Comparison of ENCODE assay signal across 11 mouse cellular contexts in the genomic region with DNA sequence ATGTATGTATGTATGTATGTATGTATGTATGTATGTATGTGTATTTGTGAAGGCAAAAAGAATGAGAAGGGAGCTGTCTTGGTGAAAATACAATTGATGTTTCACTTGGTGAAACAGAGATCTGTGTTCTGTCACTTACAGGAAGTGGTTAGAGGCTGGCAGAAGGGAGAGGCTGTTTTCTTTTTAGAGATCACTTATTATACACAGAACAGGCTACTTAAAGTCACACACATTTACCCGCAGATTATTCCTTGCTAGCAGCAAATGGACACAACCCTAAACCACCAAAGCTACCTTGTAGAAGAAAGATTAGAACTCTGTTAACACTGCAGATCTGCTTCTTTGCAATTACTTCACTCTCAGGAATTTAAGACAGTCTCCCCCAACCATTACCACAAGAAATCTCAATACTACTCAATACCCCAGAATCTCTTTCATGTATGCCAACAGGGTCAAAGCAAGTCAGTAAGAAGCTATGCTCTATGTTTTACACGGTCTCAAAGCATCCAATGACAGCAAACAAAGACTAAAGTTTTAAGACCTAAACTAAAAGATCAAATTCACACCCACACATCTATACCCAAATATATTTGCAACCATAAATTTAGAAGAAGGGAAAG.
DNase-seq lines count a peak whose midpoint lies in the region; ATAC-seq and TF ChIP-seq lines count a peak whose summit lies in the region.
"Had no signal": no experiment of that assay in that cellular context is flagged by ENCODE, and none has a peak within 500 bp of the region (broad histone marks: within the 10 kb centered on the region; RNA-seq: fewer than 3 reads in every experiment).

No protein-coding gene starts in this region.

- H3K27me3 ChIP-seq in heart, embryonic 10.5 days (ENCODE audit: insufficient read depth, poor library complexity, severe bottlenecking): no peaks in the 10 kb centered on the region
- no peaks in the 10 kb centered on the region for H3K27me3 ChIP-seq in thymus, adult 2 months (ENCODE audit: control insufficient read depth, insufficient read depth, low read length)
- no peaks in the 10 kb centered on the region for H3K27me3 ChIP-seq in forebrain, embryonic 14.5 days (replicated peaks; ENCODE audit: control insufficient read depth, insufficient read depth, low read length)

- H3K4me3 ChIP-seq in heart, embryonic 10.5 days: no peak overlapping the region
- no peak overlapping the region for H3K4me3 ChIP-seq in thymus, adult 2 months (ENCODE audit: control insufficient read depth, insufficient read depth, low read length)
- H3K4me3 ChIP-seq in forebrain, embryonic 14.5 days (ENCODE audit: low read depth, low read length): no peak overlapping the region

- H3K36me3 ChIP-seq in heart, embryonic 10.5 days: no peaks in the 10 kb centered on the region
- no peaks in the 10 kb centered on the region for H3K36me3 ChIP-seq in thymus, adult 2 months (ENCODE audit: control insufficient read depth, insufficient read depth, low read length)
- no peaks in the 10 kb centered on the region for H3K36me3 ChIP-seq in forebrain, embryonic 14.5 days (ENCODE audit: control insufficient read depth, insufficient read depth, low read length)

- H3K4me1 ChIP-seq in heart, embryonic 10.5 days: peaks cover 37% of the 10 kb centered on the region
- peaks cover 11% of the 10 kb centered on the region for H3K4me1 ChIP-seq in thymus, adult 2 months (replicated peaks; ENCODE audit: control insufficient read depth, insufficient read depth, low read length)
- peaks cover 17% of the 10 kb centered on the region for H3K4me1 ChIP-seq in forebrain, embryonic 14.5 days (ENCODE audit: control insufficient read depth, insufficient read depth, low read length)

- no peak overlapping the region for H3K9ac ChIP-seq in forebrain, embryonic 14.5 days (ENCODE audit: low read length)

- no peak overlapping the region for H3K4me2 ChIP-seq in forebrain, embryonic 14.5 days (ENCODE audit: low read length)

- TF ChIP-seq CTCF in thymus, adult 2 months (IDR thresholded peaks at IDR 0.05; ENCODE audit: borderline replicate concordance, control insufficient read depth, extremely low read depth, insufficient read depth, low read length, poor library complexity): no peak

- WGBS in heart, embryonic 10.5 days: 40% methylated on average over 2 of the region's 2 CpGs
- 2% methylated on average over 2 of the region's 2 CpGs for WGBS in thymus, adult 2 months
- 78% methylated on average over 2 of the region's 2 CpGs for WGBS in forebrain, embryonic 14.5 days

- no peak for TF ChIP-seq POLR2A in thymus, adult 2 months (IDR thresholded peaks at IDR 0.05; ENCODE audit: control insufficient read depth, extremely low read depth, insufficient read depth, low read length, poor library complexity)

- H3K27ac ChIP-seq in heart, embryonic 10.5 days: peak overlapping the region; percentile 7; the same call in 1 of the 2 replicates
- no peak overlapping the region; the same call in 1 of the 2 replicates for H3K27ac ChIP-seq in thymus, adult 2 months (ENCODE audit: control insufficient read depth, insufficient read depth, low read length)
- no peak overlapping the region for H3K27ac ChIP-seq in forebrain, embryonic 14.5 days (ENCODE audit: low read depth, low read length)

- H3K9me3 ChIP-seq in heart, embryonic 10.5 days: no peaks in the 10 kb centered on the region
- no peaks in the 10 kb centered on the region for H3K9me3 ChIP-seq in forebrain, embryonic 14.5 days (replicated peaks; ENCODE audit: control insufficient read depth, low read length)

- peak; percentile 91 for ATAC-seq in inflammation-experienced regulatory T-cells, adult 6 months
- ATAC-seq in forebrain, embryonic 14.5 days: no peak

- intact Hi-C loops in heart, postnatal 10 days (cut with DNase I): no loop called here

- no peak for DNase-seq in heart, embryonic 10.5 days (ENCODE audit: low spot score)
- DNase-seq in heart, postnatal 10 days: no peak
- DNase-seq in thymus, adult 2 months: peak; percentile 40
- DNase-seq in thymus, adult 18-20 months: no peak
- no peak for DNase-seq in forebrain, embryonic 14.5 days (ENCODE audit: low spot score)
- no peak for DNase-seq in embryo, embryonic 11 days
- DNase-seq in cerebellum, postnatal 36 days: no peak
- DNase-seq: cerebellum, postnatal 25 days; kidney, adult 9 months; layer of hippocampus, postnatal 36 days had no signal
